Mouse (Mus musculus) liver, embryonic 14.5 days (tissue): ENCODE measurements around the gene Ppip5k2. TPM values are rescaled to one million over a fixed set of nuclear protein-coding genes. Genes with fewer than 3 reads are reported as not detected.

Source experiments
- ATAC-seq: fragments of 200-750 bp; cut with Nextera tagmentation; 2 replicates; pipeline ENCODE4 v1.8.0; 2017; ENCODE audit warnings: moderate number of reproducible peaks, mild to moderate bottlenecking, moderate library complexity; ENCODE audit not compliant: insufficient read depth
- DNase-seq, 3 experiments: peaks; one replicate each; pipeline ENCODE4 v3.0.0-alpha.2; 2012 to 2013; ENCODE audit warnings: low read depth in 3 of 3, low spot score in 3 of 3
- H3K27ac ChIP-seq: fragments of 300-500 bp; sonication (generic); 2 replicates; pipeline ENCODE4 v1.5.1; 2014; ENCODE audit warnings: moderate library complexity, mild to moderate bottlenecking, control low read depth, inconsistent platforms
- H3K27me3 ChIP-seq: fragments of 300-500 bp; sonication (generic); 2 replicates; pipeline ENCODE4 v1.6.1; 2014; ENCODE audit warnings: mild to moderate bottlenecking, low read length, moderate library complexity; ENCODE audit not compliant: control insufficient read depth, insufficient read depth
- H3K36me3 ChIP-seq: fragments of 300-500 bp; sonication (generic); replicated peaks from 2 replicates; pipeline ENCODE4 v1.6.1; 2014; ENCODE audit warnings: low read depth; ENCODE audit not compliant: control insufficient read depth, insufficient read depth
- H3K4me1 ChIP-seq, 2 experiments: fragments of 200-500 bp in 1 of 2; fragments of 300-500 bp in 1 of 2; sonication (generic) in 1 of 2; replicated peaks; 2 replicates each; pipeline ENCODE4 v1.6.1; 2012 to 2014; ENCODE audit warnings: antibody characterized with exemption in 1 of 2, inconsistent platforms in 1 of 2, low read length in 1 of 2; ENCODE audit not compliant: control insufficient read depth in 2 of 2, insufficient read depth in 2 of 2
- H3K4me2 ChIP-seq: fragments of 300-500 bp; sonication (generic); 2 replicates; pipeline ENCODE4 v1.6.1; 2014; ENCODE audit warnings: low read depth, mild to moderate bottlenecking, control low read depth, moderate library complexity
- H3K4me3 ChIP-seq, 2 experiments: fragments of 200-500 bp in 1 of 2; fragments of 300-500 bp in 1 of 2; sonication (generic) in 1 of 2; 2 replicates each; pipeline ENCODE4 v1.5.1; 2012 to 2014; ENCODE audit warnings: low read depth in 2 of 2, low read length in 2 of 2, mild to moderate bottlenecking in 2 of 2, control low read depth in 1 of 2, inconsistent platforms in 1 of 2, moderate library complexity in 1 of 2; ENCODE audit not compliant: insufficient read depth in 1 of 2
- H3K9ac ChIP-seq: fragments of 300-500 bp; sonication (generic); replicated peaks from 2 replicates; pipeline ENCODE4 v1.6.1; 2014; ENCODE audit warnings: mild to moderate bottlenecking, control low read depth, moderate library complexity
- H3K9me3 ChIP-seq: fragments of 300-500 bp; sonication (generic); 2 replicates; pipeline ENCODE4 v1.6.1; 2016; ENCODE audit warnings: low read length, mixed read lengths; ENCODE audit not compliant: control insufficient read depth
- CTCF ChIP-seq: IDR thresholded peaks from 2 replicates; pipeline ENCODE4 v1.5.1; 2016; ENCODE audit warnings: antibody characterized with exemption, low read depth, control low read depth
- EP300 ChIP-seq: IDR thresholded peaks from 2 replicates; pipeline ENCODE4 v1.6.1; 2016; ENCODE audit warnings: antibody characterized with exemption, low read depth
- WGBS: fragments of 180-500 bp; shearing (Covaris S2); extraction: QIAGEN DNeasy Blood & Tissue Kit; methylation state at CpG from one replicate; pipeline ENCODE4 v1.1.7; 2014; ENCODE audit not compliant: insufficient replicate concordance; 5-methylcytosine and 5-hydroxymethylcytosine counted together
- polyA plus RNA-seq, 2 experiments: library from polyadenylated mRNA; depleted of rRNA in 1 of 2; stranded (reverse) in 1 of 2; unstranded in 1 of 2; fragments of >200 nt; fragmentation: Nextera tagmentation in 1 of 2; extraction: Ambion mirVana in 1 of 2; gene quantifications; 2 replicates each; pipeline versions ENCODE4 v1.2.1 to v1.2.3; 2012 to 2014

The Ppip5k2 gene
- polyA plus RNA-seq, 2 experiments: 7.3 to 10.4 TPM

GRCm38 (mm10) chr1:97795936-97796335, 25.7 kb upstream of the Ppip5k2 start:
- Histone ChIP-seq H3K36me3 (no peaks in the 10 kb centered on the region; the same call in 1 of the 2 replicates), H3K4me2 (no peak overlapping the region), H3K9ac (no peak overlapping the region), H3K9me3 (no peaks in the 10 kb centered on the region), H3K27me3 (no peaks in the 10 kb centered on the region), H3K4me1 (no peaks in the 10 kb centered on the region), H3K4me3 (no peak overlapping the region), H3K27ac (no peak overlapping the region)
- DNase-seq (no peak), ATAC-seq (no peak)
- no peak for TF ChIP-seq CTCF
- no peak for TF ChIP-seq EP300
- WGBS: 73% methylated on average over 9 of the region's 9 CpGs

GRCm38 (mm10) chr1:97794110-97794509, 23.9 kb upstream of the Ppip5k2 start:
- Histone ChIP-seq H3K36me3 (no peaks in the 10 kb centered on the region; the same call in 1 of the 2 replicates), H3K4me3 (no peak overlapping the region), H3K4me1 (no peaks in the 10 kb centered on the region), H3K4me2 (no peak overlapping the region), H3K27me3 (no peaks in the 10 kb centered on the region), H3K9me3 (no peaks in the 10 kb centered on the region), H3K9ac (no peak overlapping the region), H3K27ac (no peak overlapping the region)
- 77% methylated on average over 3 of the region's 3 CpGs for WGBS
- DNase-seq (no peak), ATAC-seq (no peak)
- TF ChIP-seq CTCF (no peak), EP300 (no peak)

- Histone ChIP-seq H3K27ac (no peak overlapping the region), H3K4me3 (no peak overlapping the region), H3K4me2 (no peak overlapping the region), H3K9me3 (no peaks in the 10 kb centered on the region), H3K9ac (no peak overlapping the region), H3K36me3 (no peaks in the 10 kb centered on the region; the same call in 1 of the 2 replicates), H3K4me1 (peaks cover 6 to 7% of the 10 kb centered on the region in 2 experiments), H3K27me3 (no peaks in the 10 kb centered on the region)
- TF ChIP-seq EP300 (no peak), CTCF (no peak)
- DNase-seq (no peak), ATAC-seq (no peak)
- WGBS: 71% methylated on average over 2 of the region's 2 CpGs
Observed at GRCm38 (mm10) chr1:97788490-97788889, 18.3 kb upstream of the Ppip5k2 start.

GRCm38 (mm10) chr1:97787674-97788073, 17.5 kb upstream of the Ppip5k2 start:
- no peak for DNase-seq
- ATAC-seq: no peak
- Histone ChIP-seq H3K27ac (no peak overlapping the region), H3K4me2 (no peak overlapping the region), H3K9ac (no peak overlapping the region), H3K9me3 (no peaks in the 10 kb centered on the region), H3K36me3 (no peaks in the 10 kb centered on the region; the same call in 1 of the 2 replicates), H3K4me3 (no peak overlapping the region), H3K27me3 (no peaks in the 10 kb centered on the region), H3K4me1 (peaks cover 6 to 7% of the 10 kb centered on the region in 2 experiments)
- TF ChIP-seq EP300 (no peak), CTCF (no peak)
- WGBS: 57% methylated on average over 3 of the region's 3 CpGs

- 53% methylated on average over 11 of the region's 11 CpGs for WGBS
Observed at GRCm38 (mm10) chr1:97785685-97786393, 15.6 kb upstream of the Ppip5k2 start.

More at GRCm38 (mm10) chr1:97785685-97786393, 15.6 kb upstream of the Ppip5k2 start:
- Histone ChIP-seq H3K9me3 (no peaks in the 10 kb centered on the region), H3K4me2 (no peak overlapping the region), H3K27me3 (no peaks in the 10 kb centered on the region), H3K36me3 (no peaks in the 10 kb centered on the region; the same call in 1 of the 2 replicates), H3K4me1 (peaks cover 6 to 7% of the 10 kb centered on the region in 2 experiments), H3K4me3 (no peak overlapping the region), H3K9ac (no peak overlapping the region), H3K27ac (no peak overlapping the region; the same call in 1 of the 2 replicates)
- DNase-seq (peak in 2 of 3 experiments; percentile 44 to 47), ATAC-seq (peak; percentile 95)
- TF ChIP-seq EP300: peak; percentile 52
- TF ChIP-seq CTCF: no peak
